ENCODE assay signal across 12 mouse cellular contexts in the genomic region with DNA sequence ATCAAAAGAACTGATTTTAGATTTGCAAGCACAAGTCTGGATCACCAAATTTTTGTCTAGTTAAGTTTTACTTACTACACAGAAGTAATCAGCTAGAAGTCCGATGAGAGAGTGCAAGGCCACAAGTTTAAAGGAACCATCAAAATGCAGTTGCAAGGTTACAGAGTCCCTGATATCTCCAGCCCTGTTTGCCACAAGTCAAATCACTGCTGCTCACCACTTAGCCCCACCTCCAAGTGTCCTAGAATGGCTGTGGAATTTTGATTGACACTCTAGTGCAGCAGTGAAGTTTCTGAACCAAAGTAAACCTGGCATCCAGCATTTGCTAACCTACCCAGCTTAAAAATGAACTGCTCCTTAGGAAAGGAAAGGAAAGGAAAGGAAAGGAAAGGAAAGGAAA. TPM values are rescaled to one million over a fixed set of nuclear protein-coding genes. Genes with fewer than 3 reads are reported as not detected.
DNase-seq lines count a peak whose midpoint lies in the region; ATAC-seq and TF ChIP-seq lines count a peak whose summit lies in the region.
"Had no signal": no experiment of that assay in that cellular context is flagged by ENCODE, and none has a peak within 500 bp of the region (broad histone marks: within the 10 kb centered on the region; RNA-seq: fewer than 3 reads in every experiment).

No protein-coding gene starts in this region.

- in situ Hi-C loops in ES-E14 (cut with MboI; ENCODE audit: low sequenced_read_pairs in 2 of 2, unreplicated experiment in 2 of 2) = no loop called here

- H3K27ac ChIP-seq in gastrocnemius, adult 2 months = peak overlapping the region; percentile 77
- H3K27ac ChIP-seq in ES-E14 (ENCODE audit: insufficient read depth, low read depth, low read length, poor library complexity, severe bottlenecking) = no peak overlapping the region
- peak overlapping the region; percentile 90 for H3K27ac ChIP-seq in heart, adult 2 months
- no peak overlapping the region for H3K27ac ChIP-seq in lung, embryonic 15.5 days
- H3K27ac ChIP-seq: limb, embryonic 13.5 days; stomach, embryonic 15.5 days had no signal

- TF ChIP-seq POLR2A in heart, adult 2 months (IDR thresholded peaks at IDR 0.05; ENCODE audit: insufficient read depth, low read depth, low read length) = peak; percentile 94

- H3K4me3 ChIP-seq in gastrocnemius, adult 2 months = peak overlapping the region; percentile 68
- no peak overlapping the region for H3K4me3 ChIP-seq in ES-E14 (ENCODE audit: insufficient read depth in 1 of 2, low read depth in 1 of 2, low read length in 2 of 2, poor library complexity in 1 of 2, severe bottlenecking in 1 of 2)
- H3K4me3 ChIP-seq in heart, adult 2 months = peak overlapping the region; percentile 59
- no peak overlapping the region for H3K4me3 ChIP-seq in lung, embryonic 15.5 days
- H3K4me3 ChIP-seq: limb, embryonic 13.5 days; stomach, embryonic 15.5 days had no signal

- H3K36me3 ChIP-seq in ES-E14 (ENCODE audit: control insufficient read depth, insufficient read depth, low read length, poor library complexity, severe bottlenecking) = no peaks in the 10 kb centered on the region
- H3K36me3 ChIP-seq in heart, adult 2 months (ENCODE audit: control insufficient read depth, insufficient read depth, low read length) = peaks cover 21% of the 10 kb centered on the region
- H3K36me3 ChIP-seq in lung, embryonic 15.5 days = no peaks in the 10 kb centered on the region
- H3K36me3 ChIP-seq: limb, embryonic 13.5 days; stomach, embryonic 15.5 days had no signal

- TF ChIP-seq EP300 in heart, adult 2 months (IDR thresholded peaks at IDR 0.05; ENCODE audit: insufficient read depth, low read depth, low read length) = peak; percentile 64; the same call in 1 of the 2 replicates

- H3K79me2 ChIP-seq in heart, adult 2 months (replicated peaks; ENCODE audit: control insufficient read depth, insufficient read depth, low read length) = peaks cover 2% of the 10 kb centered on the region; the same call in 1 of the 2 replicates

- WGBS in heart, adult 2 months = 34% methylated on average over 1 of the region's 1 CpGs
- WGBS in lung, embryonic 15.5 days = 49% methylated on average over 1 of the region's 1 CpGs

- no peaks in the 10 kb centered on the region for H3K9me3 ChIP-seq in ES-E14 (ENCODE audit: control insufficient read depth, insufficient read depth, low read depth, low read length)
- no peaks in the 10 kb centered on the region for H3K9me3 ChIP-seq in lung, embryonic 15.5 days
- H3K9me3 ChIP-seq: limb, embryonic 13.5 days; stomach, embryonic 15.5 days had no signal

- H3K4me2 ChIP-seq in lung, embryonic 15.5 days = no peak overlapping the region
- H3K4me2 ChIP-seq: limb, embryonic 13.5 days; stomach, embryonic 15.5 days had no signal

- intact Hi-C loops in gastrocnemius, adult 2 months (cut with DNase I) = loop anchor here (5.0 kb wide), 1 partner anchor 33 kb away; no protein-coding TSS in a partner anchor
- intact Hi-C loops in gastrocnemius, postnatal 36 days (cut with DNase I) = no loop called here
- intact Hi-C loops in heart, adult 2 months (cut with DNase I) = no loop called here

- DNase-seq in gastrocnemius, adult 2 months = peak; percentile 41
- DNase-seq in gastrocnemius, postnatal 36 days = no peak
- peak; percentile 4 for DNase-seq in ES-E14 (ENCODE audit: low read depth, low spot score)
- peak; percentile 49 to 76 for DNase-seq in heart, adult 2 months
- no peak for DNase-seq in layer of hippocampus, adult 9-11 months
- DNase-seq in right cerebral cortex, postnatal 25 days = no peak
- DNase-seq: cerebellum, adult 18-20 months had no signal

- no peak for TF ChIP-seq CTCF in gastrocnemius, adult 2 months (IDR thresholded peaks at IDR 0.05)
- no peak for TF ChIP-seq CTCF in heart, adult 2 months (IDR thresholded peaks at IDR 0.05)

- peak; percentile 55; the same call in 1 of the 2 replicates for ATAC-seq in lung, embryonic 15.5 days (ENCODE audit: borderline replicate concordance, extremely low read depth, low FRiP score, low TSS enrichment)
- no peak for ATAC-seq in CD4-positive, CD25-positive, alpha-beta regulatory T cell, adult 4 months
- ATAC-seq: midbrain, embryonic 16.5 days had no signal

- no peaks in the 10 kb centered on the region for H3K4me1 ChIP-seq in ES-E14 (ENCODE audit: control insufficient read depth in 2 of 2, insufficient read depth in 2 of 2, low read length in 2 of 2, poor library complexity in 1 of 2)
- peaks cover 3% of the 10 kb centered on the region for H3K4me1 ChIP-seq in heart, adult 2 months (ENCODE audit: control insufficient read depth, insufficient read depth, low read length)
- H3K4me1 ChIP-seq in lung, embryonic 15.5 days = no peaks in the 10 kb centered on the region
- H3K4me1 ChIP-seq: limb, embryonic 13.5 days; stomach, embryonic 15.5 days had no signal

- H3K9ac ChIP-seq in ES-E14 (ENCODE audit: insufficient read depth, low read depth, low read length, poor library complexity, severe bottlenecking) = no peak overlapping the region
- no peak overlapping the region for H3K9ac ChIP-seq in heart, adult 2 months (ENCODE audit: low read depth, low read length)
- no peak overlapping the region for H3K9ac ChIP-seq in lung, embryonic 15.5 days
- H3K9ac ChIP-seq: limb, embryonic 13.5 days; stomach, embryonic 15.5 days had no signal

- H3K27me3 ChIP-seq in heart, adult 2 months (ENCODE audit: control insufficient read depth, insufficient read depth, low read length) = no peaks in the 10 kb centered on the region
- H3K27me3 ChIP-seq in lung, embryonic 15.5 days = no peaks in the 10 kb centered on the region
- H3K27me3 ChIP-seq: limb, embryonic 13.5 days; stomach, embryonic 15.5 days had no signal

TF ChIP-seq in ES-E14, 5 proteins besides CTCF, POLR2A, EP300 and RAD21:
- no peak for TF ChIP-seq ZNF384 (IDR thresholded peaks at IDR 0.05; ENCODE audit: low read depth, low read length)
- TF ChIP-seq HCFC1 (IDR thresholded peaks at IDR 0.05; ENCODE audit: borderline replicate concordance, insufficient read depth, low read length) = no peak
- TF ChIP-seq CHD2 (IDR thresholded peaks at IDR 0.05; ENCODE audit: low read depth, low read length) = no peak
- no peak for TF ChIP-seq MAFK (IDR thresholded peaks at IDR 0.05; ENCODE audit: insufficient read depth, low read depth, low read length)
- no peak for TF ChIP-seq ZC3H11A (IDR thresholded peaks at IDR 0.05; ENCODE audit: borderline replicate concordance, low read depth, low read length)

RNA-seq across cellular contexts. Expression of a gene that starts 39.0 kb away (rescaled TPM):
- 100 to 1,000 TPM; 237 to 443 TPM for total RNA-seq in gastrocnemius, adult 2 months (2021)
- total RNA-seq in gastrocnemius, postnatal 36 days (2021) = 100 to 1,000 TPM; 264 to 332 TPM
- 0.11 and 0.62 TPM in 2 replicates for total RNA-seq in ES-E14 (2012; rRNA removed)
- total RNA-seq in heart, adult 2 months (2021) = 1,000 to 10,000 TPM; 1,665 to 1,999 TPM
- 341 and 831 TPM in 2 replicates for polyA plus RNA-seq in heart, adult 2 months (2012; rRNA removed)
- polyA plus RNA-seq in lung, embryonic 15.5 days (2015; fragmentation: Nextera tagmentation; extraction: Ambion mirVana) = 17.5 and 23.0 TPM in 2 replicates
- under 1 TPM in 1 of 2 experiments, not detected in 1; 0.24 TPM for polyA plus RNA-seq in CD4-positive, CD25-positive, alpha-beta regulatory T cell, adult 4 months (2017; shearing (Covaris generic))

Comparison
In these comparisons a context has a peak if more than half of its experiments do, and no peak if none do; other contexts are left out.
1. DNase-seq: peak in gastrocnemius, adult 2 months (single experiment), ES-E14 (single experiment) and heart, adult 2 months (2 of 2); none in gastrocnemius, postnatal 36 days (0 of 2), layer of hippocampus, adult 9-11 months (single experiment) and right cerebral cortex, postnatal 25 days (single experiment).
2. H3K27ac ChIP-seq: peak in gastrocnemius, adult 2 months (single experiment) and heart, adult 2 months (single experiment); none in ES-E14 (single experiment) and lung, embryonic 15.5 days (single experiment).
3. H3K4me3 ChIP-seq: peak in gastrocnemius, adult 2 months (single experiment) and heart, adult 2 months (single experiment); none in ES-E14 (0 of 2) and lung, embryonic 15.5 days (single experiment).
4. RNA of a gene that starts 39.0 kb away (total RNA-seq): 1,665 to 1,999 TPM in heart, adult 2 months, 237 to 443 TPM in gastrocnemius, adult 2 months and 264 to 332 TPM in gastrocnemius, postnatal 36 days; 0.11 to 0.62 TPM in ES-E14; every median in the first group is over 100 times any median in the second.